9 mouse cellular contexts compared by ENCODE assay signal in genomic region chr19:4441090-4441591, GRCm38 (mm10). TPM values are rescaled to one million over a fixed set of nuclear protein-coding genes. Genes with fewer than 3 reads are reported as not detected.
DNase-seq lines count a peak whose midpoint lies in the region; ATAC-seq and TF ChIP-seq lines count a peak whose summit lies in the region.
"Had no signal": no experiment of that assay in that cellular context is flagged by ENCODE, and none has a peak within 500 bp of the region (broad histone marks: within the 10 kb centered on the region; RNA-seq: fewer than 3 reads in every experiment).

No protein-coding gene starts in this region.

- peaks cover 28% of the 10 kb centered on the region for H3K27me3 ChIP-seq in hindbrain, embryonic 14.5 days (ENCODE audit: control insufficient read depth, insufficient read depth, low read length)
- peaks cover 35% of the 10 kb centered on the region for H3K27me3 ChIP-seq in hindbrain, embryonic 13.5 days
- peaks cover 38% of the 10 kb centered on the region for H3K27me3 ChIP-seq in E14TG2a.4 (ENCODE audit: insufficient read depth, low read length)

- 0 out of 2 replicates have a peak, but pooled peaks cover 11% of the 10 kb centered on the region for H3K4me1 ChIP-seq in hindbrain, embryonic 14.5 days (replicated peaks; ENCODE audit: control insufficient read depth, insufficient read depth, low read length)
- H3K4me1 ChIP-seq in hindbrain, embryonic 13.5 days (replicated peaks): peaks cover 19% of the 10 kb centered on the region
- H3K4me1 ChIP-seq in E14TG2a.4 (replicated peaks; ENCODE audit: low read depth, low read length): peaks cover 50% of the 10 kb centered on the region

- no peak overlapping the region for H3K27ac ChIP-seq in hindbrain, embryonic 14.5 days
- H3K27ac ChIP-seq in hindbrain, embryonic 13.5 days: no peak overlapping the region

- H3K4me3 ChIP-seq in hindbrain, embryonic 14.5 days (replicated peaks; ENCODE audit: low read length): no peak overlapping the region
- no peak overlapping the region for H3K4me3 ChIP-seq in hindbrain, embryonic 13.5 days
- peak overlapping the region; percentile 29; the same call in 1 of the 2 replicates for H3K4me3 ChIP-seq in E14TG2a.4 (replicated peaks; ENCODE audit: low read length)
- H3K4me3 ChIP-seq: erythroblast, embryonic 14.5 days had no signal

- ATAC-seq in hindbrain, embryonic 14.5 days (ENCODE audit: low FRiP score): no peak
- ATAC-seq in hindbrain, embryonic 13.5 days (ENCODE audit: low FRiP score): no peak
- ATAC-seq in megakaryocyte-erythroid progenitor cell, adult 5-6 weeks (replicated peaks; ENCODE audit: low FRiP score, low TSS enrichment, poor library complexity, severe bottlenecking): peak; percentile 54

- DNase-seq in hindbrain, embryonic 14.5 days (ENCODE audit: low spot score): peak; percentile 60
- peak; percentile 62 to 74 for DNase-seq in cerebellum, adult 18-20 months
- DNase-seq in heart, adult 8-10 months (ENCODE audit: low spot score): peak; percentile 38
- DNase-seq in kidney, postnatal 4 days: peak; percentile 73 to 79
- peak; percentile 61 for DNase-seq in thymus, postnatal 14 days

- no peaks in the 10 kb centered on the region for H3K36me3 ChIP-seq in hindbrain, embryonic 14.5 days (replicated peaks; ENCODE audit: control insufficient read depth, insufficient read depth)
- no peaks in the 10 kb centered on the region for H3K36me3 ChIP-seq in hindbrain, embryonic 13.5 days
- H3K36me3 ChIP-seq in E14TG2a.4 (ENCODE audit: insufficient read depth, low read length): peaks cover 15% of the 10 kb centered on the region

- H3K9ac ChIP-seq in hindbrain, embryonic 14.5 days: no peak overlapping the region
- no peak overlapping the region for H3K9ac ChIP-seq in hindbrain, embryonic 13.5 days

- no peak overlapping the region for H3K4me2 ChIP-seq in hindbrain, embryonic 14.5 days (replicated peaks)
- H3K4me2 ChIP-seq in hindbrain, embryonic 13.5 days: no peak overlapping the region

- no peaks in the 10 kb centered on the region for H3K9me3 ChIP-seq in hindbrain, embryonic 14.5 days (ENCODE audit: control insufficient read depth, low read length)
- no peaks in the 10 kb centered on the region for H3K9me3 ChIP-seq in hindbrain, embryonic 13.5 days
- no peaks in the 10 kb centered on the region for H3K9me3 ChIP-seq in E14TG2a.4 (ENCODE audit: low read length)

- TF ChIP-seq CTCF in E14TG2a.4 (conservative IDR thresholded peaks at IDR 0.05; ENCODE audit: low read length): peak; percentile 96

- 38% methylated on average over 6 of the region's 6 CpGs for WGBS in hindbrain, embryonic 14.5 days
- 29% methylated on average over 6 of the region's 6 CpGs for WGBS in hindbrain, embryonic 13.5 days

RNA-seq across cellular contexts. Expression of gene Rhod, which starts 1.9 kb away (rescaled TPM):
- polyA plus RNA-seq in hindbrain, embryonic 14.5 days (2014; fragmentation: Nextera tagmentation; extraction: Ambion mirVana): 5.8 and 7.2 TPM in 2 replicates
- polyA plus RNA-seq in hindbrain, embryonic 13.5 days (2015; fragmentation: Nextera tagmentation; extraction: Ambion mirVana): 7.0 and 7.8 TPM in 2 replicates
- 1 to 10 TPM; 5.1 to 6.7 (median 5.8) TPM for total RNA-seq in heart, adult 8-10 months (2022)
- 0.72 TPM in 1 of 2 replicates, not detected in the other for total RNA-seq in megakaryocyte-erythroid progenitor cell, adult 5-6 weeks (2014; fragmentation: Nextera tagmentation)
- not detected in 2 replicates for total RNA-seq in megakaryocyte-erythroid progenitor cell, adult 5-6 weeks (2017)
- polyA plus RNA-seq: erythroblast, embryonic 14.5 days had no signal

RNA-seq across cellular contexts. Expression of gene Syt12, which starts 36.1 kb away (rescaled TPM):
- 4.1 and 5.9 TPM in 2 replicates for polyA plus RNA-seq in hindbrain, embryonic 14.5 days (2014; fragmentation: Nextera tagmentation; extraction: Ambion mirVana)
- polyA plus RNA-seq in hindbrain, embryonic 13.5 days (2015; fragmentation: Nextera tagmentation; extraction: Ambion mirVana): 2.9 and 3.6 TPM in 2 replicates
- total RNA-seq in heart, adult 8-10 months (2022): 10 to 100 TPM in 1 of 4 experiments, 1 to 10 TPM in 3; 4.2 to 13.5 (median 6.1) TPM
- total RNA-seq in megakaryocyte-erythroid progenitor cell, adult 5-6 weeks (2014; fragmentation: Nextera tagmentation): not detected in 2 replicates
- total RNA-seq in megakaryocyte-erythroid progenitor cell, adult 5-6 weeks (2017): not detected in 2 replicates
- polyA plus RNA-seq: erythroblast, embryonic 14.5 days had no signal

RNA-seq across cellular contexts. Expression of gene Kdm2a, which starts 43.1 kb away (rescaled TPM):
- 37.3 and 40.7 TPM in 2 replicates for polyA plus RNA-seq in hindbrain, embryonic 14.5 days (2014; fragmentation: Nextera tagmentation; extraction: Ambion mirVana)
- polyA plus RNA-seq in hindbrain, embryonic 13.5 days (2015; fragmentation: Nextera tagmentation; extraction: Ambion mirVana): 34.6 and 36.3 TPM in 2 replicates
- 10 to 100 TPM; 36.9 to 47.7 (median 38.9) TPM for total RNA-seq in heart, adult 8-10 months (2022)
- 74.8 and 89.7 TPM in 2 replicates for total RNA-seq in megakaryocyte-erythroid progenitor cell, adult 5-6 weeks (2014; fragmentation: Nextera tagmentation)
- 49.0 and 79.7 TPM in 2 replicates for total RNA-seq in megakaryocyte-erythroid progenitor cell, adult 5-6 weeks (2017)

RNA-seq across cellular contexts. Expression of gene 2010003K11Rik, which starts 57.2 kb away (rescaled TPM):
- not detected in 2 replicates for polyA plus RNA-seq in hindbrain, embryonic 14.5 days (2014; fragmentation: Nextera tagmentation; extraction: Ambion mirVana)
- polyA plus RNA-seq in hindbrain, embryonic 13.5 days (2015; fragmentation: Nextera tagmentation; extraction: Ambion mirVana): not detected in 2 replicates
- not detected for total RNA-seq in heart, adult 8-10 months (2022)
- total RNA-seq in megakaryocyte-erythroid progenitor cell, adult 5-6 weeks (2014; fragmentation: Nextera tagmentation): not detected in 2 replicates
- total RNA-seq in megakaryocyte-erythroid progenitor cell, adult 5-6 weeks (2017): not detected in 2 replicates
- polyA plus RNA-seq: erythroblast, embryonic 14.5 days had no signal

Comparison
In these comparisons a context has a peak if more than half of its experiments do, and no peak if none do; other contexts are left out.
1. RNA of gene Syt12, which starts 36.1 kb away (total RNA-seq): 4.2 to 13.5 TPM in heart, adult 8-10 months; not detected in megakaryocyte-erythroid progenitor cell, adult 5-6 weeks; every median in the first group is over 4 times any median in the second.
2. Peak in every context shown above with its lines, with median percentiles within 50 percentile points of each other: DNase-seq.